Mouse (Mus musculus) CH12.LX (cell line): Measurements from ENCODE around the gene Mpv17l2. TPM values are rescaled to one million over a fixed set of nuclear protein-coding genes. Genes with fewer than 3 reads are reported as not detected.

Source experiments
- DNase-seq: peaks from one replicate; pipeline ENCODE4 v3.0.0-alpha.2; 2013; ENCODE audit errors: extremely low read depth
- H3K27ac ChIP-seq: 2 replicates; pipeline ENCODE4 v1.5.1; 2012; ENCODE audit warnings: low read depth, mild to moderate bottlenecking, control low read depth, moderate library complexity; ENCODE audit not compliant: insufficient read depth
- H3K27me3 ChIP-seq: replicated peaks from 2 replicates; pipeline ENCODE3; 2012; ENCODE audit warnings: inconsistent platforms
- H3K36me3 ChIP-seq, 2 experiments: replicated peaks in 1 of 2; 2 replicates each; pipeline versions ENCODE3 to v1.6.1; 2012; ENCODE audit warnings: inconsistent platforms in 1 of 2, low read length in 1 of 2, mild to moderate bottlenecking in 1 of 2, mixed read lengths in 1 of 2, moderate library complexity in 1 of 2; ENCODE audit not compliant: control insufficient read depth in 1 of 2, insufficient read depth in 1 of 2
- H3K4me1 ChIP-seq, 2 experiments: 2 replicates each; pipeline ENCODE4 v1.6.1; 2012; ENCODE audit warnings: inconsistent platforms in 1 of 2, moderate library complexity in 1 of 2; ENCODE audit not compliant: insufficient read depth in 2 of 2, control insufficient read depth in 1 of 2
- H3K4me2 ChIP-seq: 2 replicates; pipeline ENCODE4 v1.6.1; 2012; ENCODE audit warnings: low read depth, mild to moderate bottlenecking, control low read depth; ENCODE audit not compliant: poor library complexity, insufficient read depth, severe bottlenecking
- H3K4me3 ChIP-seq, 3 experiments: fragments of 150-350 bp in 1 of 3; sonication (generic) in 1 of 3; replicated peaks in 1 of 3; 2 replicates each; pipeline versions ENCODE3 to v1.5.1; 2011 to 2012; ENCODE audit warnings: low read depth in 2 of 3, low read length in 2 of 3, mild to moderate bottlenecking in 2 of 3, moderate library complexity in 2 of 3, control low read depth in 1 of 3, improper control_type of control experiment in 1 of 3, inconsistent platforms in 1 of 3, mixed read lengths in 1 of 3; ENCODE audit not compliant: poor library complexity in 1 of 3
- H3K79me2 ChIP-seq: replicated peaks from 2 replicates; pipeline ENCODE4 v1.6.1; 2012; ENCODE audit warnings: mild to moderate bottlenecking, moderate library complexity; ENCODE audit not compliant: control insufficient read depth, poor library complexity, insufficient read depth, severe bottlenecking; ENCODE audit errors: extremely low read depth
- H3K9ac ChIP-seq: 2 replicates; pipeline ENCODE4 v1.6.1; 2012; ENCODE audit warnings: low read depth, mild to moderate bottlenecking, control low read depth, moderate library complexity; ENCODE audit not compliant: insufficient read depth
- H3K9me3 ChIP-seq: replicated peaks from 2 replicates; pipeline ENCODE3; 2012; ENCODE audit warnings: low read length, inconsistent platforms, mixed read lengths
- CHD1 ChIP-seq: IDR thresholded peaks from 2 replicates; pipeline ENCODE4 v1.6.1; 2012; ENCODE audit warnings: low read depth, low read length, improper control_type of control experiment, inconsistent platforms
- CHD2 ChIP-seq: IDR thresholded peaks from 2 replicates; pipeline ENCODE4 v1.6.1; 2011; ENCODE audit warnings: low read length, improper control_type of control experiment
- EP300 ChIP-seq: IDR thresholded peaks from 2 replicates; pipeline ENCODE4 v1.6.1; 2011; ENCODE audit warnings: low read length, improper control_type of control experiment
- ETS1 ChIP-seq: conservative IDR thresholded peaks from 2 replicates; pipeline ENCODE4 v1.6.1; 2012; ENCODE audit warnings: low read depth, mild to moderate bottlenecking, inconsistent platforms, low read length, improper control_type of control experiment, moderate library complexity
- GABPA ChIP-seq: IDR thresholded peaks from 2 replicates; pipeline ENCODE4 v1.6.1; 2012; ENCODE audit warnings: low read depth, low read length, improper control_type of control experiment, inconsistent platforms; ENCODE audit not compliant: insufficient replicate concordance
- IRF4 ChIP-seq: IDR thresholded peaks from 2 replicates; pipeline ENCODE4 v1.6.1; 2014; ENCODE audit warnings: low read depth, mild to moderate bottlenecking, inconsistent platforms, low read length, improper control_type of control experiment
- JUN ChIP-seq: IDR thresholded peaks from 2 replicates; pipeline ENCODE4 v1.6.1; 2011; ENCODE audit warnings: low read depth, mild to moderate bottlenecking, low read length, improper control_type of control experiment, moderate library complexity; ENCODE audit not compliant: insufficient read depth
- KAT2A ChIP-seq: IDR thresholded peaks from 2 replicates; pipeline ENCODE4 v1.6.1; 2012; ENCODE audit warnings: low read length, improper control_type of control experiment, inconsistent platforms; ENCODE audit not compliant: insufficient replicate concordance
- MAFK ChIP-seq: IDR thresholded peaks from 2 replicates; pipeline ENCODE4 v1.6.1; 2011; ENCODE audit warnings: low read length, improper control_type of control experiment; ENCODE audit not compliant: insufficient replicate concordance
- MAX ChIP-seq: IDR thresholded peaks from 2 replicates; pipeline ENCODE4 v1.6.1; 2011; ENCODE audit warnings: low read length, improper control_type of control experiment
- MYC ChIP-seq: IDR thresholded peaks from 2 replicates; pipeline ENCODE4 v1.6.1; 2011; ENCODE audit warnings: low read depth, mild to moderate bottlenecking, improper control_type of control experiment, low read length
- NELFE ChIP-seq: IDR thresholded peaks from 2 replicates; pipeline ENCODE4 v1.6.1; 2011; ENCODE audit warnings: low read depth, low read length, improper control_type of control experiment
- PAX5 ChIP-seq: IDR thresholded peaks from 2 replicates; pipeline ENCODE4 v1.6.1; 2012; ENCODE audit warnings: low read length, inconsistent platforms, mixed read lengths
- POLR2AphosphoS2 ChIP-seq: IDR thresholded peaks from 2 replicates; pipeline ENCODE4 v1.6.1; 2011; ENCODE audit warnings: low read depth, low read length, improper control_type of control experiment
- RCOR1 ChIP-seq: conservative IDR thresholded peaks from 2 replicates; pipeline ENCODE4 v1.6.1; 2012; ENCODE audit warnings: low read depth, mild to moderate bottlenecking, inconsistent platforms, low read length, improper control_type of control experiment
- SMC3 ChIP-seq: IDR thresholded peaks from 2 replicates; pipeline ENCODE4 v1.6.1; 2011; ENCODE audit warnings: low read depth, low read length, improper control_type of control experiment
- UBTF ChIP-seq: IDR thresholded peaks from 2 replicates; pipeline ENCODE4 v1.6.1; 2012; ENCODE audit warnings: low read depth, mild to moderate bottlenecking, inconsistent platforms, low read length, improper control_type of control experiment, moderate library complexity
- USF2 ChIP-seq: conservative IDR thresholded peaks from 2 replicates; pipeline ENCODE4 v1.6.1; 2011; ENCODE audit warnings: low read depth, low read length, improper control_type of control experiment
- ZMIZ1 ChIP-seq: IDR thresholded peaks from 2 replicates; pipeline ENCODE4 v1.6.1; 2012; ENCODE audit warnings: low read depth, mild to moderate bottlenecking, inconsistent platforms, low read length, improper control_type of control experiment
- ZNF384 ChIP-seq: IDR thresholded peaks from 2 replicates; pipeline ENCODE4 v1.6.1; 2012; ENCODE audit warnings: low read depth, low read length, improper control_type of control experiment, inconsistent platforms
- dilution Hi-C: fragments of 300-500 bp; cut with MboI; formaldehyde crosslinking; loops from 2 replicates; pipeline ENCODE4 v1.14.3; 2020; ENCODE audit warnings: low sequenced_read_pairs; ENCODE audit not compliant: extremely low pct_unique_long_range_greater_than_20kb, extremely low pct_ligation_motif_present
- in situ Hi-C: fragments of 300-500 bp; cut with MboI; formaldehyde crosslinking; loops from 3 replicates; pipeline ENCODE4 v1.14.3; 2019; ENCODE audit warnings: low sequenced_read_pairs, low pct_ligation_motif_present, low pct_unique_long_range_greater_than_20kb, mixed read lengths
- polyA plus RNA-seq: library from polyadenylated mRNA; unstranded; fragments of >175 nt; gene quantifications from 2 replicates; pipeline ENCODE4 v1.2.1, GENCODE M21; 2012; ENCODE audit warnings: low read depth; ENCODE audit not compliant: insufficient read length
- total RNA-seq, 2 experiments: library from RNA; depleted of rRNA; stranded (reverse); fragments of 300-350 nt in 1 of 2; fragments of >200 nt in 1 of 2; gene quantifications; 2 replicates each; pipeline ENCODE4 v1.2.3; 2012 to 2014

Gene Mpv17l2
- total and polyA plus RNA-seq, 3 experiments: 25.3 to 36.1 (median 27.1) TPM

DNA sequence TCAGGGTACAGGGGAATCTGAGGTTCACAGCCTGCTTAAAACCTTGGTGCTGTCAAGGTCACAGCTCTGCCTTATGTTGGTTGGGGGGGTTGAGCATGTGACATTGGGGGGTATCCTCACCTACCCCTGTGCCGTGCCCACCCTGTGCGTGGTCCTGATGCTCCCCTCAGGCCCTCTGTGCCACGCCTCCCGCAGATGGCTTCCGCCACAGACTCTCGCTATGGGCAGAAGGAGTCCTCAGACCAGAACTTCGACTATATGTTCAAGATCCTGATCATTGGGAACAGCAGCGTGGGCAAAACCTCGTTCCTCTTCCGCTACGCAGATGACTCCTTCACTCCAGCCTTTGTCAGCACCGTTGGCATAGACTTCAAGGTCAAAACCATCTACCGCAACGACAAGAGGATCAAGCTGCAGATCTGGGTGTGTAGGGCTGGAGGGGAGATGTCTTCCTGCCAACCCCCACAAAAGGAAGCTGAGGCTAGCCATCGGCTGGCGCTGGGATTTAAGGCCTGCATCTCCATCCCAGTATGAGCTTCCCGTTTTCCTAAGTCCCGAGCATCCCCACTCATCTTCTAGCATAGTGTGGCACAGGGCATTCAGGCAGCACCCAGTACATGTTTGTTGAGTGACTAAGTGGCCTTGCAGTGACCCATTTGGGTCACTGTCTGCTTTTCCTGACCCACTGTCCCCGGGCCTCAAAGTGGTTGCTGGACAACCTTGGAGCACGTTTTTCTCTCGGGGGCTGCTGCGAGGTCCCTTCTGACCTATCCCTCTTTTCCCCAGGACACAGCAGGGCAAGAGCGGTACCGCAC is 4.9 kb downstream of the Mpv17l2 start:
- H3K4me1 ChIP-seq: peaks cover 8 to 43% of the 10 kb centered on the region in 2 experiments
- H3K4me3 ChIP-seq: no peak overlapping the region
- in situ Hi-C loops (no loop called here), dilution Hi-C loops (no loop called here)
- H3K27me3 ChIP-seq: no peaks in the 10 kb centered on the region
- H3K9me3 ChIP-seq: no peaks in the 10 kb centered on the region
- DNase-seq: no peak
- H3K36me3 ChIP-seq: peaks cover 20 to 35% of the 10 kb centered on the region in 2 experiments
- H3K79me2 ChIP-seq: no peaks in the 10 kb centered on the region
- H3K9ac ChIP-seq: no peak overlapping the region
- TF ChIP-seq ZMIZ1: no peak
- TF ChIP-seq NELFE: no peak
- TF ChIP-seq POLR2AphosphoS2: no peak
- no peak for TF ChIP-seq EP300
- no peak for TF ChIP-seq MYC
- TF ChIP-seq MAFK: no peak
- no peak for TF ChIP-seq KAT2A
- TF ChIP-seq JUN: no peak
- no peak for TF ChIP-seq CHD2
- TF ChIP-seq ETS1: no peak
- TF ChIP-seq SMC3: no peak
- no peak for TF ChIP-seq USF2
- no peak for TF ChIP-seq PAX5
- TF ChIP-seq GABPA: no peak
- TF ChIP-seq UBTF: no peak
- no peak for TF ChIP-seq IRF4
- no peak for TF ChIP-seq ZNF384
- no peak for TF ChIP-seq CHD1
- no peak for TF ChIP-seq RCOR1
- no peak for TF ChIP-seq MAX
- no peak overlapping the region for H3K27ac ChIP-seq
- H3K4me2 ChIP-seq: no peak overlapping the region
